Mouse (Mus musculus): ENCODE results near the gene Gm4303. TPM values are rescaled to one million over a fixed set of nuclear protein-coding genes. Genes with fewer than 3 reads are reported as not detected.

The Gm4303 gene
- polyA plus RNA-seq (2017; shearing (Covaris generic)): not detected

DNA sequence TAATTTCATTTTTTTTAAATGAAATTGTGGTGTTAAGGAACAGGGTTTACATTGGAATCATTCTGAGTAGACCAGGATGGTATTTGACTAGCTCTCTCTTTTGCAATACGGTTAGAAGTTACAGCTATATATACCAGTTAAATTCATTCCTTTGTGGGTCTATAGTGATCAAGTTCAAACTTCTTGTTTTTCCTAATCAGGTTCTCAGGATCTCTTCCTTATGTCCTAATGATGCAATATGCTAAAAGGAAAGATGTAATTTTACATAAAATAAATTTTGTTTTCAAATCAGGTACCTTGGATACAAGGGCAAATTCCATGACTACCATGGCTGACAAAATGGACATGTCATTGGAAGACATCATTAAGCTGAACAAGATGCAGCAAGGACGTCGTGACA lies at the start of gene Gm4303:
Gm4303 (plus strand) TSS at position 301 of the 400 bp plus-strand sequence.

DNA sequence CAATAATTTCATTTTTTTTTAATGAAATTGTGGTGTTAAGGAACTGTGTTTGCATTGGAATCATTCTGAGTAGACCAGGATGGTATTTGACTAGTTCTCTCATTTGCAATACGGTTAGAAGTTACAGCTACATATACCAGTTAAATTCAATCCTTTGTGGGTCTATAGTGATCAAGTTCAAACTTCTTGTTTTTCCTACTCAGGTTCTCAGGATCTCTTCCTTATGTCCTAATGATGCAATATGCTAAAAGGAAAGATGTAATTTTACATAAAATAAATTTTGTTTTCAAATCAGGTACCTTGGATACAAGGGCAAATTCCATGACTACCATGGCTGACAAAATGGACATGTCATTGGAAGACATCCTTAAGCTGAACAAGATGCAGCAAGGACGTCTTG lies 10.4 kb upstream of the Gm4303 start, which contains the start of gene Gm4301:
Gm4301 (plus strand) TSS at position 301 of the 400 bp plus-strand sequence.

DNA sequence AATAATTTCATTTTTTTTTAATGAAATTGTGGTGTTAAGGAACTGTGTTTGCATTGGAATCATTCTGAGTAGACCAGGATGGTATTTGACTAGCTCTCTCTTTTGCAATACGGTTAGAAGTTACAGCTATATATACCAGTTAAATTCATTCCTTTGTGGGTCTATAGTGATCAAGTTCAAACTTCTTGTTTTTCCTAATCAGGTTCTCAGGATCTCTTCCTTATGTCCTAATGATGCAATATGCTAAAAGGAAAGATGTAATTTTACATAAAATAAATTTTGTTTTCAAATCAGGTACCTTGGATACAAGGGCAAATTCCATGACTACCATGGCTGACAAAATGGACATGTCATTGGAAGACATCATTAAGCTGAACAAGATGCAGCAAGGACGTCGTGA lies 5.2 kb upstream of the Gm4303 start, which contains the start of gene Gm4302:
Gm4302 (plus strand) TSS at position 301 of the 400 bp plus-strand sequence.

DNA sequence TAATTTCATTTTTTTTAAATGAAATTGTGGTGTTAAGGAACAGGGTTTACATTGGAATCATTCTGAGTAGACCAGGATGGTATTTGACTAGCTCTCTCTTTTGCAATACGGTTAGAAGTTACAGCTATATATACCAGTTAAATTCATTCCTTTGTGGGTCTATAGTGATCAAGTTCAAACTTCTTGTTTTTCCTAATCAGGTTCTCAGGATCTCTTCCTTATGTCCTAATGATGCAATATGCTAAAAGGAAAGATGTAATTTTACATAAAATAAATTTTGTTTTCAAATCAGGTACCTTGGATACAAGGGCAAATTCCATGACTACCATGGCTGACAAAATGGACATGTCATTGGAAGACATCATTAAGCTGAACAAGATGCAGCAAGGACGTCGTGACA lies 5.0 kb downstream of the Gm4303 start, which contains the start of gene Gm4305:
Gm4305 (plus strand) TSS at position 301 of the 400 bp plus-strand sequence.

DNA sequence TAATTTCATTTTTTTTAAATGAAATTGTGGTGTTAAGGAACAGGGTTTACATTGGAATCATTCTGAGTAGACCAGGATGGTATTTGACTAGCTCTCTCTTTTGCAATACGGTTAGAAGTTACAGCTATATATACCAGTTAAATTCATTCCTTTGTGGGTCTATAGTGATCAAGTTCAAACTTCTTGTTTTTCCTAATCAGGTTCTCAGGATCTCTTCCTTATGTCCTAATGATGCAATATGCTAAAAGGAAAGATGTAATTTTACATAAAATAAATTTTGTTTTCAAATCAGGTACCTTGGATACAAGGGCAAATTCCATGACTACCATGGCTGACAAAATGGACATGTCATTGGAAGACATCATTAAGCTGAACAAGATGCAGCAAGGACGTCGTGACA lies 15.3 kb downstream of the Gm4303 start, which contains the start of gene Gm4307:
Gm4307 (plus strand) TSS at position 301 of the 400 bp plus-strand sequence.

DNA sequence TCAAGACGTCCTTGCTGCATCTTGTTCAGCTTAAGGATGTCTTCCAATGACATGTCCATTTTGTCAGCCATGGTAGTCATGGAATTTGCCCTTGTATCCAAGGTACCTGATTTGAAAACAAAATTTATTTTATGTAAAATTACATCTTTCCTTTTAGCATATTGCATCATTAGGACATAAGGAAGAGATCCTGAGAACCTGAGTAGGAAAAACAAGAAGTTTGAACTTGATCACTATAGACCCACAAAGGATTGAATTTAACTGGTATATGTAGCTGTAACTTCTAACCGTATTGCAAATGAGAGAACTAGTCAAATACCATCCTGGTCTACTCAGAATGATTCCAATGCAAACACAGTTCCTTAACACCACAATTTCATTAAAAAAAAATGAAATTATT lies 36.7 kb downstream of the Gm4303 start, which contains the start of gene Gm4312:
Gm4312 (minus strand) TSS at position 101 of the 400 bp plus-strand sequence.

Other genes with a start within 250 kb of the Gm4303 start
- not detected for gene Gm4301, start 10.3 kb upstream of the Gm4303 start, polyA plus RNA-seq (2017; shearing (Covaris generic))
- not detected for gene Gm4302, start 5.1 kb upstream of the Gm4303 start, polyA plus RNA-seq (2017; shearing (Covaris generic))
- not detected for gene Gm4305, start 5.1 kb downstream of the Gm4303 start, polyA plus RNA-seq (2017; shearing (Covaris generic))
- not detected for gene Gm4307, start 15.4 kb downstream of the Gm4303 start, polyA plus RNA-seq (2017; shearing (Covaris generic))
- not detected for gene Gm4312, start 36.6 kb downstream of the Gm4303 start, polyA plus RNA-seq (2017; shearing (Covaris generic))
- 2.8 TPM for gene Tmtc3, start 141.4 kb downstream of the Gm4303 start, polyA plus RNA-seq (2017; shearing (Covaris generic))
- gene Cep290, start 141.6 kb downstream of the Gm4303 start, polyA plus RNA-seq (2017; shearing (Covaris generic)): 3.8 TPM
- 9.8 TPM for gene 4930430F08Rik, start 244.5 kb downstream of the Gm4303 start, polyA plus RNA-seq (2017; shearing (Covaris generic))
- not detected for gene 1700017N19Rik, start 244.5 kb downstream of the Gm4303 start, polyA plus RNA-seq (2017; shearing (Covaris generic))

Measured in activated CD4-positive, CD25-positive, alpha-beta regulatory T cell, adult 9 weeks (primary cell).